Mouse (Mus musculus): Measurements from ENCODE around the gene Gm45521.

DNA sequence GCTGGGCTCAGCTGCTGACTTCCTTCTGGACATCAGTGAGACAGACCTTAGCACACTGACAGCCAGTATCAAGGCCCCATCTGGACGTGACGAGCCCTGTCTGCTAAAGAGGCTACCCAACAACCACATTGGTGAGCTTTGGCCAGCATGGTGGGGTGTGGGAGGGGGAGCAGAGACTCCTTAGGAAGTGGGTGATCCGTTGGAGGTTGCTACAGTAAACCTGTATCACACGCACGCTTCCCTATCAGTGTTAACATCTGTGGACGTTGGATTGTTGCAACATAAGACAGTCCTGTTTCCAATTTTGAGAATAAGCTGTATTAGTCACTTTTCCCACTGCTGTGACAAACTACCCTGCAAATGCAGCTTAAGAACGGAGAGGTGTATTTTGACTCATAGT lies 28.1 kb upstream of the Gm45521 start:
- TF ChIP-seq CTCF (IDR thresholded peaks at IDR 0.05) (no peak), EP300 (IDR thresholded peaks at IDR 0.05; ENCODE audit: insufficient read depth, low read depth, low read length) (no peak), POLR2A (IDR thresholded peaks at IDR 0.05; ENCODE audit: insufficient read depth, low read depth, low read length) (no peak)

All from heart, adult 2 months (tissue).